Mouse (Mus musculus) erythroblast, embryonic 14.5 days (primary cell): Measurements from ENCODE around the gene Eno2. TPM values are rescaled to one million over a fixed set of nuclear protein-coding genes. Genes with fewer than 3 reads are reported as not detected.

Experiments
- H3K27me3 ChIP-seq: 2 replicates; pipeline ENCODE4 v1.6.1; 2012; ENCODE audit warnings: inconsistent platforms; ENCODE audit not compliant: control insufficient read depth
- H3K36me3 ChIP-seq: 2 replicates; pipeline ENCODE4 v1.6.1; 2012; ENCODE audit warnings: mild to moderate bottlenecking, inconsistent platforms; ENCODE audit not compliant: control insufficient read depth
- H3K4me1 ChIP-seq: 2 replicates; pipeline ENCODE4 v1.6.1; 2012; ENCODE audit warnings: inconsistent platforms; ENCODE audit not compliant: control insufficient read depth
- H3K4me3 ChIP-seq: replicated peaks from 2 replicates; pipeline ENCODE3; 2012; ENCODE audit warnings: moderate library complexity, mild to moderate bottlenecking, inconsistent platforms
- H3K9me3 ChIP-seq: 2 replicates; pipeline ENCODE4 v1.6.1; 2012; ENCODE audit warnings: low read length, inconsistent platforms, mixed read lengths; ENCODE audit not compliant: control insufficient read depth
- GATA1 ChIP-seq: IDR thresholded peaks from 2 replicates; pipeline ENCODE4 v1.6.1; 2012; ENCODE audit warnings: low read length, inconsistent platforms, mixed read lengths
- TAL1 ChIP-seq: IDR thresholded peaks from 3 replicates; pipeline ENCODE4 v1.6.1; 2012; ENCODE audit warnings: low read length, inconsistent platforms, mixed read lengths
- polyA plus RNA-seq: library from polyadenylated mRNA; stranded (reverse); fragments of >175 nt; gene quantifications from 2 replicates; pipeline ENCODE4 v1.2.3, GENCODE M21; 2012

Gene Eno2
- polyA plus RNA-seq, 1 experiment, result not detected

DNA sequence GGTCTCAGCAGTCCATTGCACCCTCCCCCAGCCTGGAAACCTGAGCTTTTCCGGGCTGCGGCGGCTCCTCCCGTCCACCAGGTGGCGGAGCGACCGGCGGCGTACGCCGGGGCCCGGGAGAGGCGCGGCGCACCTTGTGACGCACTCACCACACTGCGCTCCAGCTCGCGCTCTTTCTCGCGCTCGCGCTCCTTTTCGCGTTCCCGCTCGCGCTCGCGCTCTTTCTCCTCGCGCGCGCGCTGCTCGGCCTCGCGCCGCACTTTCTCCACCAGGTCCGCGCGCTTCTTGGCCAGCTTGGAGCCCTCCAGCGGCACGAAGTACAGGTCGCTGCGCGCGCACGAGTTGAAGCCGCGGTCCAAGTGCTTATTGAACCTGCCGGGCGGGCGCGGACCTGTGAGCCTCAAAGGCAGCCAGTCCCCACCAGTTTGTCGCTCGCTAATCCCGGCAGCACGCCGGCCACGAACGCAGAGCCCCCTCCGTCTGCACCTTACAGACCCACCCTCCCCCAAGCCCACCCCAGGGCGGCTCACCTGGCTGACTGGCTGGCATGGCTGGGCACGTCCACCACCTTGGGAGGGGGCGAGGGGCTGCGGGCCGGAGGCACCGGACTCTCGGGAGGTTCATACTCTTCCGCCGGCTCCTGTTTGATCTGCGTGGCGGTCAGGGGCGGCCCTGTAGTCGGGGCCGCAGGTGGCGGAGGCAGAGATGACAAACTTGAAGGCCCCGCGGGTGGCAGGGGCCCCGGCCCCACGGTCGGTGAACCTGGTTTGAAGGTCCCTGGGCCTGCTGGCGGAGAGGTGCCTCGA, 23.8 kb downstream of the Eno2 start:
- Histone ChIP-seq H3K9me3 (no peaks in the 10 kb centered on the region), H3K27me3 (no peaks in the 10 kb centered on the region; the same call in 1 of the 2 replicates), H3K36me3 (peaks cover 3% of the 10 kb centered on the region; the same call in 1 of the 2 replicates), H3K4me3 (peak overlapping the region; percentile 80), H3K4me1 (peaks cover 45% of the 10 kb centered on the region)
- TF ChIP-seq GATA1 (no peak), TAL1 (no peak)

DNA sequence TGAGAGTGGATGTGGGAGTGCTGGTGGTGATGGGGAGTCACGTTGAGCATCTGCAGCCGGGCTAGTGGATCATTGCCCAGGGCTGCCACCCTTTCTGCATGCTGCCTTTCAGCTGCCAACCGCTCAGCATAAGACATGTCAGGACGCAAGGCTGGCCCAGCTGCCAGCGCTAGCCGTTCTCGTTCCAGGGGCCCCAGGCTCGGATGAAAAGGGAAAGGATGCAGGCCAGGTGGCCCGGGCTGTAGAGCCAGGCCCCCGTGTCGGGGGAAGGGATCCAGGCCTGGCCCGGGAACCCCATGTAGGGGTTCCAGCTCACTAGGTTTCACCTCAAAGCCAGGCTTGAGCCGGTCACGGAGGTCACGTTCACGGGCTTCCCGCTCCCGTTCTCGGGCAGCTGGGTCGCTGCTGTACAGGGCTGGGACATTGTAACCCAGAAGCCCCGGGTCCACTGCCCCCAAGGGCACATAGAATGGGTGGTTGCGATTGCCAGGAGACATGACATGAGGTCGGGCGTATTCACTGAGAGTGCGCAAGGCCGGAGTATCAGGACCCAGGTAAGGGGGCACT, 24.6 kb downstream of the Eno2 start:
- no peak for TF ChIP-seq TAL1
- no peak for TF ChIP-seq GATA1
- Histone ChIP-seq H3K4me3 (peak overlapping the region; percentile 80), H3K36me3 (peaks cover 3% of the 10 kb centered on the region; the same call in 1 of the 2 replicates), H3K9me3 (no peaks in the 10 kb centered on the region), H3K27me3 (no peaks in the 10 kb centered on the region; the same call in 1 of the 2 replicates), H3K4me1 (peaks cover 53% of the 10 kb centered on the region)

DNA sequence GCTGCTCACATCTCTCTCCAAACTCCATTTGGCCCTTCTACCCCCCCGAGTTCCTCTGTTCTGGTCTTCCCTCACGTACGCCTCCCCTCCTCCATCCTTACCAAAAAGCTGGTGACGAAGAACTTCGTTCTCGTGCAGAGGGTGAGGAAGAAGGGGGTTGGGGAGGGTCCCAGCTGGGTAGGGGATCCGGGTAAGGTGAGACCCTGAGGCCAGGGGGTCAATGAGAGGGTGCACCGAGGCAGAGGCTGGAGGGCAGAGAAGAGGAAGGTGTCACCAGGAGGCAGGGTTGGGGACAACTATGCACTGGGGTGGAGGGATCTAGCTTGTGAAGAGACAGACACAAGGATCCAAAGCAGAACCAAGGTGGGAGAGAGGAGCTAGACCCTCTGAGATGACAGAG, 25.8 kb downstream of the Eno2 start:
- Histone ChIP-seq H3K27me3 (no peaks in the 10 kb centered on the region; the same call in 1 of the 2 replicates), H3K36me3 (peaks cover 3% of the 10 kb centered on the region; the same call in 1 of the 2 replicates), H3K4me1 (peaks cover 65% of the 10 kb centered on the region), H3K4me3 (no peak overlapping the region), H3K9me3 (no peaks in the 10 kb centered on the region)
- TF ChIP-seq TAL1, result no peak
- TF ChIP-seq GATA1, result no peak

DNA sequence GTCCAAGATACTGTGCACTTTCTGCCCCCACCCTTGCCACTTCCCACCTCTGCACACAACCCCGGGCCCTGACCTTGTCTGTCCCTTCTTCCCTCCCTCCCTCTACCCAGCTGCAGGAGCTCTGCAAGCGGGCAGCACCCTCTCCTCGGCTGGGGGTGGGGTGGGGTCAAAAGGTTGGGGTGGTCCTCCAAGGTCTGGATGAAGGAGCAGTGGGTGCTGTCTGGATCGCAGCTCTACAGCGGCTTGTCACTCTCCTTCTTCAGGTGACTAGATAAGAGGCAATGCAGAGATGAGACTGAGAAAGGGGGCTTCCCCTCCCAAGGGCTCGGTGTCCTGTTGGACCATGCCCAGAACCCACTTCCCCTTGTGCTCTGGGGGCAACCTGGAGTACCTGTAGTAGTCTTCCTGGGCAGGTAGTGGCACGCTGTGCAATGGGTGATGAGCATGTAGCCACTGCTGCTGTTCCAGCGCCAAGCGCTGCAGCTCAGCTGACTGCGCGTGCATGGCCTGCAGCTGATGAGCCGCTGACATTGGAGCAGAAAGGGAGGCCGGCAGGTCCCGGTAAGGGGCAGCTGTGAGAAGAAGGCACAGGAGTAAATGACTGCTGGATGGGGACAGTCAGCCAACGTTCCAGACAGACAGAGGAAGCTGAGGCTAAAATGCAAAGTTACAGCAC, 26.5 kb downstream of the Eno2 start:
- no peaks in the 10 kb centered on the region for H3K9me3 ChIP-seq
- H3K4me3 ChIP-seq, result no peak overlapping the region
- H3K27me3 ChIP-seq, result no peaks in the 10 kb centered on the region; the same call in 1 of the 2 replicates
- peaks cover 70% of the 10 kb centered on the region for H3K4me1 ChIP-seq
- TF ChIP-seq TAL1, result no peak
- no peak for TF ChIP-seq GATA1
- peaks cover 3% of the 10 kb centered on the region; the same call in 1 of the 2 replicates for H3K36me3 ChIP-seq

DNA sequence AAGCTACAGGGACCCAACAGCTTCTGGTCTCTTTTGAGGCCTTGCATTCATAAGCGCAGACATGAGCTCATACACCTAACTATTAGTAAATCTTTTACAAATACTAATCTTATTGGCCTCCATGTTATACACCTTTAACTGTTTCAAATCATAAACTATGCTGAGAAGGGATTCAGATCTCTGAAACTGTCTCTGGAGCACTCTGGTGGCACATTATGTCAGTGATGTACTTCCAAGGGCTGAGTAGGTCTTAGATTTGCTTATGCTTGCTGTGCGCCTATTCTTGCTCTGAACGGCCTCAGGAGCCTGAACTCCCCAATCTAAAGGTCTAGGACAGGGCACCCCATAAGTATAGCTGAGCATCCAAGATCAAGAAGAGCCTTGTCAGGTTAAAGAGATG, 27.6 kb downstream of the Eno2 start:
- Histone ChIP-seq H3K9me3 (no peaks in the 10 kb centered on the region), H3K4me3 (peak overlapping the region; percentile 75), H3K4me1 (peaks cover 67% of the 10 kb centered on the region), H3K27me3 (no peaks in the 10 kb centered on the region; the same call in 1 of the 2 replicates), H3K36me3 (no peaks in the 10 kb centered on the region; the same call in 1 of the 2 replicates)
- TF ChIP-seq GATA1 (no peak), TAL1 (no peak)

DNA sequence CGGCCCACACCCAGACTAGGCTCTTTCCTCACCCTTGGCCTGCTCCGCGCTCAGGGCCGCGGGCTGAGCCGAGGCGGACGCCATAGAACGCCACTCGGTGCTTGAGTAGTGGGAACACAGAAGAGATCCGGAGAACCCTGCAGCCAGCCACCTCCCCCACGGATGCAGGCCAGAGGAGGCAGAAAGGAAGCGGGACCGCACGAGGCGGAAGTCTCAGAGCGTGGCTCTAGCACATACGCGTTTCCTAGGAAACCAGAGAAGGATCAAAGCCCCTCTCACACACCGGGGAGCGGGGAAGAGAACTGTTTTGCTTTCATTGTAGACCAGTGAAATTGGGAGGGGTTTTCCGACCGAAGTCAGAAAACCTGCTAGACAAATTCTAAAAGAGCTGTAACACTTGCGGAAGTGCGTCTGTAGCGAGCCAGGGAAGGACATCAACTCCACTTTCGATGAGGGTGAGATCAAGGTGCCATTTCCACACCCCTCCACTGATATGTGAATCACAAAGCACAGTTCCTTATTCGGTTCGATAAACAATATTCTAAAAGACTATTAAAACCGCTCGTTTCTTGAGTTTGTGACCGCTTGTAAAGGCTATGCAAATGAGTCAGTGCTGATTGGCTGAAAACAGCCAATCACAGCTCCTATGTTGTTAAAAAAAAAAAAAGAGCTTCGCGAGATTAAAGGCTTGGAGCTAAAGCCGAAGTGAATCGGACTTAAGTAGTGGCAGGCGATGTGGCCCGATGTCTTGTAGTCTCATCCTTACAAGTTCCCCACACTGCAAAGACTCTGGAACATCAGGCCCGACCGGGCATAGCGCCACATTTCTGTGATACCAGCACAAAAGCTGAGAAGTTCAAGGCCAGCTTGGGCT, 28.3 kb downstream of the Eno2 start, which contains the start of gene Grcc10:
Grcc10 (minus strand) TSS at position 487 of the 874 bp plus-strand sequence.
- no peaks in the 10 kb centered on the region; the same call in 1 of the 2 replicates for H3K36me3 ChIP-seq
- TF ChIP-seq TAL1 (no peak), GATA1 (no peak)
- peaks cover 60% of the 10 kb centered on the region for H3K4me1 ChIP-seq

DNA sequence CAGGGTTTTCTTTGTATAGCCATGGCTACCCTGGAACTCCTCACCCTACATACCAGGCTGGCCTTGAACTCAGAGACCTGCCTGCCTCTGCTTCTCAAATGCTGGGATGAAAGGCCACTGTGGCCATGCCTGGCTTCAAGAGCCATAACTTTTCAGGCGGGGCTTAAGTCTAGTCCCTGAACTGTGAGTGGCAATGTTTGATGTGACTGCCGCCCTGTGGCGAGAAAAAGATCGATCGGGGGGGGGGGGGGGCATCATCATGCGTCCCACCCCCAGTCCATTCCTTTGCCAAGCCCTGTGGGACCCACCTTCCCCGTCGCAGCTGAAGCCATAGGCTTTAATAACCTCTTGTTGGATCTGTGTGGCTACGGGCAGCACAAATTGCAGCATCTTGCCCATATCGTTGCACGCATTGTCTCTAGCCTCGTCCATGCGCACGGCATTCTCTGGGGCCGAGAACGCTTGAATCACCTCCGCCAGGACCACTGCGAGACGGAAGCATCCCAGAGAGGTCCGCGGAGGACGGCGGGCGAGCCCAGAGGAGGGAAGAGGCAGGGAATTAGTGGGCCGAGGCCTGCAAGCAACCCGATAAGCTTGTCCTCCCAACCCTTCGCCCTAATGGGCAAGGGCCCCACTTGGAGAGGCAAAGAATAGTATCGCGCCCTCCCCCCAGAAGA, 29.1 kb downstream of the Eno2 start:
- TF ChIP-seq GATA1, result no peak
- no peak for TF ChIP-seq TAL1
- Histone ChIP-seq H3K27me3 (no peaks in the 10 kb centered on the region), H3K4me1 (peaks cover 52% of the 10 kb centered on the region), H3K36me3 (no peaks in the 10 kb centered on the region; the same call in 1 of the 2 replicates), H3K9me3 (no peaks in the 10 kb centered on the region), H3K4me3 (peak overlapping the region; percentile 75)

More for the DNA sequence above, 28.3 kb downstream of the Eno2 start, which contains the start of gene Grcc10:
- Histone ChIP-seq H3K4me3 (peak within 1 kb of the TSS; percentile 75), H3K9me3 (no peaks in the 10 kb centered on the region), H3K27me3 (no peaks in the 10 kb centered on the region)
